Mouse (Mus musculus) lung, postnatal 4 days (tissue): ENCODE results near the gene Tmem243.
"Not testable (repeated sequence)": the region's sequence is repeated elsewhere in the genome, so short reads cannot be mapped to it uniquely, and the experiment has no call there.

Source experiments
- DNase-seq, 2 experiments: peaks; one replicate each; pipeline ENCODE4 v3.0.0; 2021

Tmem243 gene

DNA sequence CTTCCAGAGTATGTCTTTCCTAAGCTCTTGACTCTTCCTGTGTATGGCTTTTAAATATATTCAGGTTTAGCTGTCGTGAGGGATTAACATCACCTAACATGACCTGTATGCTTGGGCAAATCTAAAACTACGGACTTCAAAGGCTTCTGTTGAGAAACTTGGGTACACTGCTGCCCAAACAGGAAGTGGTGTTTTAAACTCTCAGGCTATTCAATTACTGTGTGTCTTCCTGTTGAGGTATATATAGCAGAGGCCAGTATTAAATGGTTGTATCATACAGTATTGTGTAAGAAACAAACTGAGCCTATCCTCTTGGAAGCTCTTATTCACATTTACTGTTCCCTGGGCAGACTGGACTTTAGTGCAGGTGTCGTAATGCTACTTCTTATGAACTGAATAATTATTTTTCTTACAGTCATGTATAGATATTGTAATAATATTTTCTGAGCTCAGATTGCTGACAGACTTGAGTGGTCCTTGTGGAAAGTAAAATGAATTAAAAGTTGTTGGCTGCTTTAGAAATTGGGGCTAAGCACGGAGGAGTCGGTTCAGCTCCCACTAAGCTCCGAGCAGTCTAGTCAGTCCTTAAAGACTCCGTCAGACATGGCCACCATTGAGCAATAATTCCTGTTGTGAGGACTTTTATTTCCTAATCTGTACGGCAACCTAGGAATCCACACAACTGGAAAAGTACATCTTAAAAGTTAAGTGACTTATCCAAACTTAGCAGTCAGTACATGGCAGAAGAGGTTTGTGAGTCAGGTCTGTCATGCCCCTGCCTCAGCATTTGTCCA lies 7.0 kb downstream of the Tmem243 start:
- no peak for DNase-seq

DNA sequence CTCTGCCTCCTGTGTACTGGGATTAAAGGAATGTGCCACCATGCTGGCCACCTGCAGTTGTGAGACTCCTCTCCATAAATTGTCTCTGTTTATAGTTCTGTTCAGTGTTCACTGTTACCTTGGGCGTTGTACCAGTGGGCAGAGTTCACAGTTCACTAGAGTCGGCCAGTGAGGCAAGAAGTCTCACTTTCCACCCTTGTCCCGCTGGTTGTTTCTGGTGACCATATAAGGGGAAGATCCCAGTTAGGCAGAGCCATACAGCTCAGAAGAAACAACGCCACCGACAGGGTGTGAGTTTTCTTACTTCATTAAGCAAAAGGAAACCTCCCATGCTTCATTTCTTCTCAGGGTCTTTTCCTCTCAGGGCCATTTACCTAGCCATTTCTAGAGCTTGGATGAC lies 8.0 kb downstream of the Tmem243 start:
- DNase-seq, result no peak

DNA sequence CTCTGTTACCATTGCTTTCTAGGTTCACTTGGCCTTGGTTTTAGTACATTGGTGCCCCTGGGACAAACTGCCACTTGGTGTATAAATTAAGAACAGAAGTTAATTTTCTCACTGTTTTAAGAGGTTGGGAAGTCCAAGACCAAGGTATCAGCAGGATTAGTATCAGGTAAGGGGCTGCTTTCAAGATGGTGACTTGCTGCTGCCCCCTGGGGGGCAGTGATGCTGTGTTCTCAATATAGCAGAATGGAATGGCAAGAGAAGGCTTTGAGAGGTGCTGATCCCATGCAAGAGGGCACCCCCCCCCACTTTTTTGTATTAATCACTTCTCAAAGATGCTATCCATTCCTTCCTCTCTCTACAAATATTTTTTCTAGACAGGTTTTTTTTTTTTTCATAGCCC lies 9.1 kb downstream of the Tmem243 start:
- no peak for DNase-seq

DNA sequence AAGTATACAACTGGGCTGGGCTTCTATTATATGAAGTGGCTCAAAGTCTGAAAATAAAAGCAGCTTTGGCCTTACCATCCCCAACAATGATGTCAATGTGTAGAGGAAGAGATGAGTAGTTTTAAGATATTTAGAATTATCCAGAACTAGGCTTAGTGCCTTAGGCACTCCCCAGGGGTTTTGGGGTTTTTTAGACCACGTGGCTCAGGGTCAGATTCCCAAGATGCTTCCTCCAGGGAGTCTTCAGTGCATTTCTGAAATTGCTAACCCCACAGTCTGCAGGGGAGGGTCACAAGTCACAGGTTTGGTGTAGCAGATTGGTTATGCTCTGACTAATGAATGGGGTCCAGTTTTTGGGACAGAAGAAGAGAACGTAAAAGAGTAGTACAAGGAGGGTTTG lies 10.8 kb downstream of the Tmem243 start:
- DNase-seq, result no peak

DNA sequence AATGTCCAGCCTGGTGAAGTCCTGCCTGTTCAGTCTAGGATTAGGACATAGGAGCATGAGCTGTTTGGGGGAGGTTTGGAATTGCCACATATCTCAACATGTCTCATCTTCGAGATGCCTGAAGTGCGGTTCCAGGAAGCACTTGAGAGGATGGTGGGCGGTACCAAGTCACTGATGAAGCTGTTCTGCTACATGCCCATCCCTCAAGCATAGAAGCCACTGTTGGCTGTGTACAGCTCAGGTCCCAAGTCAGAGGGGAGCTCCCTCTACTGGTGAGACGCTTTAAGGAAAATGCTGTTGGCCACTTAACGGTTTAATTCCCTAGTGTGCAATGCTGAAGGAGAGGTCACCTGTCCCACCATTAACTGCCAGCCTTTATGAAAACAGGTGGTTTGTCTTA lies 11.3 kb downstream of the Tmem243 start:
- peak; percentile 78 to 81 for DNase-seq

DNA sequence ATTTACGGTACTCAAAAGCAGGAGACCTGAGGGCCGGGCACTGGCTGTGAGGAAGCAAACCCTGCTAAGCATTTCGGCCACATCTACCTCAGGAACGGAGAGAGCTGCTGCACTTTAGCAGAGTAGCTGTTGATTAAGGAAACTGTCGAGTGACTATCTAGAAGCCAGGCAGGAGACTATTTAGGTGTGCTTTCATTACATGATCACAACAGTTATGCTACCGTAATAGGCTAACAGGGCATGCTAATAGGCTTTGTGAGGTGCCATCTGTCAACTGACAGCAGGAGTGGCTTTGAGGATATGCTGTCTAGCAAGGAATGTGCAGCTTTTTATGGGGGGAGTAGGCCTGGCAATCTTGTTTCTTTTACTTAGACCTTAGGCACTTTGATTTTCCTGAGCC lies 13.7 kb downstream of the Tmem243 start:
- DNase-seq, result no peak

DNA sequence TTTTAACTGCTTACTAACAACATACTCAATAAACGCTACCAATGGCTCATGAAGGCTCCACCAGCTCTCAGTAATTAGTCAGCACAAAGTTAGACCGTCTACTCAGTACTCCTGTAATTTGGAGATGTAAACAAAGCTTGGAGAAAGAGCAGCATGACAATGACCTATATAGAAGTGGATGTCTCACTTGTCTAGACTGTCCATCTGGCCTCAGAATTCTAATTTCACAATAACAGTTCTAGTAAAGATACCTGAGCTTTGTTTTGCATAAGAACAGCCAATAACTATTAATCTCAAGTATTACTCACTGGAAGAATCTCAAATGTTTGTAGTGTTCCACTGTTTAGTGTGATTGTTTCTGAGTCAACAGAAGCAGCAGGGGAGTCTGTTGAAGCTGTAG lies 23.7 kb downstream of the Tmem243 start:
- DNase-seq, result no peak

DNA sequence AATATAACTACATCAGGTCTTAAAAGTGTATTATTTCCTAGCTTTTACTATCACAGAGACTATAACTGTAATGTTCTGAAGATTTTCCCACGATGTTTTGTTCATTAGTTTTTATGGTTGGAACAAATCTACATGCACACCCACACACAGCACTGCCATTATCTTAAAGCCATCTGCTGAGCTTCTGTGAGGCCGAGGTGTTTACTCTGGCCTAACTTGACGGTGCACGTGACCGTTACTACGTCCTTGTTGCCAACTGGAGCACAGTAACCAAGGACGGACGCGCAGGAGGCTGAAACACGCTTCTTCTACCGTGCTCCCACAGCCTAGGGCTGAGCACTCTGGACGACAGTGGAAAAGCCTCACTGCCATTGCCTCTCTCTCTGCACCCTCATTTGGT lies 28.1 kb downstream of the Tmem243 start:
- no peak for DNase-seq

DNA sequence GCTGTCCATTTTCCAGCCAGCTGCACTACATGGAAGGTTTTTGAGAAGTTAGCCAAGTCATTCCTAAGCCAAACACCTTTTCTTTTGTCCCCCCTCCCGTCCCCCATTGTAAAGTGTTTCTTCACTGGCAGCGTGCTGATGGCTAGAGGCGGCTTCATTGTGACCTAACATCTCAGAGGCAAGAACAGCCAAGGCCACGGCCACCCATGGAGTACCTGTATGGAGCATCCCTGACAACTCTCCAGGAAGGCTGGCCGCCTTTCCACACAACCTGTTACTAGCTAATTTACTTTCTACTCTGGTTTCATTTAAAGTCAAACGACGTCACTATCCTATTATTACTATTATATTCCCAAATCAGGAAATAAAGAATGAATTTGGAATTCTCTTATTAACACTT lies 31.3 kb downstream of the Tmem243 start:
- no peak for DNase-seq

DNA sequence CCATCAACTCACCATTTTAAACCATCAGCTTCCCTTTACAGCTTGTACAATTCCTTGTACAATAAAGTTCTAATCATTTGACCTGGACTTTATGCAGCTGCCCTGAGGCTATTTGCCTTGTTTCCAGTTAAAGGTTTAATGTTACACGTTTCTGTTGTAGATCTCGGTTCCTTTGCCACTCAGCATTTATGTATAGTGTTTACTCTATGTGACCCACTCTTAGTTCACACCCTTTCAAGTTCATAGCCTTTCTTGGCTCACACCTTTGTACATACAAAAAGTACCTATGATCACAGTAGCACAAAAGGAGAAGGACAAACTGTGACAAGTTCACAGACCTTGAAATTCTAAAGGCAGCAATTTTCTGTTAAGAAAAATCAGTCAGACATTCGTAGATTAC lies 35.1 kb downstream of the Tmem243 start:
- no peak for DNase-seq

DNA sequence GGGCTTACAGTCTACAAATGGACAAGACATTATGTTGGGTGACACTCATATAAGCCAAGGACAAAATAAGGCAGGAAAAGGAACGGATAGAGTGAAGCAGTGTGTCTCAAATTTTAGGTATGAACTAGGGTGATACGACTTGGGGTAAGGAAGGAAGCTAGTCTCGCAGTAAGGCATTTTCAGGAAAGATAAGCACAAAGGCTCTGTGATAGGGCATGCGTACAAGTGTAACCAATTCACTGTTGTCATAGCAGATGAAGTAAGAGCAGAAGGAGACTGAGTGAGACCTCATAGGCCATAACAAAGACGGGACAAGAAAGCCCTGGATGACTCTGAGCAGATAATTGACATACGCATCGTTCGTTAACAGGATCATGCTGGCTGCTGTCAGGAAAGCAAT lies 40.3 kb downstream of the Tmem243 start:
- no peak for DNase-seq

DNA sequence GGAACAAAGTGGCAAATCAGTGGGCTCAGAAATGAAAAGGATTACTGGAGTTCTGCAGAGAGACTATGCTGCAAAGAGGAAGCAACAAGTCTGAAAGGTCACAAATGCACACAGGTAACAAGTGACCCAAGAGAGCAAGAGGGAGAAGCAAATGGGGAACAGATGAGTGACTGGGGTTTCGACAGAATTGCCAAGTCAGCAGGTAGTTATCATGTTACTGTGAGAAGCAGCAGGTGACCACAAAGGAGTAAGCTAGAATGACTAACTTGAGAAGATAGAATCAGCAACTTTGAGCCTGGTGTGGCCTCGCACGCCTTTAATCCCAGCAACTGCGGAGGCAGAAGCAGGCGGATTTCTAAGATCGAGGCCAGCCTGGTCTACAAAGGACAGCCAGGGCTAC lies 41.9 kb downstream of the Tmem243 start:
- DNase-seq, result no peak

DNA sequence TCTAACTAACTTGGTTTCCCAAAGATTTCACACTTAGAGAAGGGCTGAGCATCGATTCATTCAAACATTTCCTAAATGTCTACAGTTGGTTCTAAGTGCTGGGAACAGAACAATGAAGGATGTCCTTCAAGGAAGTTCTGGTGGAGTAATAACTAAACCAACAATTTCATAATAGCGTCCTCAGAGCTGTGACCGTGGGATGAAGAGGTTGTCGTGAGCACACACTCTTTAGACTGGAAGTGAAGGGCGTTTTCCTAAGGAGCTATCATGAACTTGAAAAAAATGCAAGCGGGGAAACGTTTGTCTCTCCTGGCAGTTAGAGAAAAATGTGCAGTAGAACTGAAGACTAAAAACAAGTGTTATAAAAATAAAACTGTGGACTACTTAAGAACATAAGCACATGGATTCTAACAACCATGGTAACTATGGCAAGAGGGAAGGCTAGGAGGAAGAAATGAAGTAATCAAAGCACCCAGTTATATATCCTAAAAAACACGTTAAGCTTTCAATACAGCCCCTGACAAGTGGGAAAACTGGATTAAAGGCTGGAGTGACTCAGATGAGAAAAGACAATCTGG lies 48.9 kb downstream of the Tmem243 start:
- no peak for DNase-seq

DNA sequence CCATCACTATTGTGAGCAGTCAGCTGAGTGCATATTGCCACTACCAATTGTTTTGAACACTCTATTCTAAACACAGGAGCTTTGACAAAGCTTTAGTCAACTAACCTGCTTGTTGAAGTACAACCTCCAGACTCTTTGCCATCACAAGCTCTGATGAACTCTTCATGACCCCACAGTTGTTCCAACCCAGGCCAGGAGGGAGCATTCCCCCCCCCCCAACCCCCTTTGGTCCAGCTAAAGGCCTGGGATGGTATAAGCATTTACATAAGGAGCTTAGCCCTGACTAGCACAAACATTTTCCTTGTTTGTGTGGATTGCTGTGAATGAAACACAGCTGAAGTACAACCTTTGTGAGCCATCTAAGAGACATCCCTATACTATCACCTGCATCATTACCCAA lies 56.3 kb downstream of the Tmem243 start:
- no peak for DNase-seq

DNA sequence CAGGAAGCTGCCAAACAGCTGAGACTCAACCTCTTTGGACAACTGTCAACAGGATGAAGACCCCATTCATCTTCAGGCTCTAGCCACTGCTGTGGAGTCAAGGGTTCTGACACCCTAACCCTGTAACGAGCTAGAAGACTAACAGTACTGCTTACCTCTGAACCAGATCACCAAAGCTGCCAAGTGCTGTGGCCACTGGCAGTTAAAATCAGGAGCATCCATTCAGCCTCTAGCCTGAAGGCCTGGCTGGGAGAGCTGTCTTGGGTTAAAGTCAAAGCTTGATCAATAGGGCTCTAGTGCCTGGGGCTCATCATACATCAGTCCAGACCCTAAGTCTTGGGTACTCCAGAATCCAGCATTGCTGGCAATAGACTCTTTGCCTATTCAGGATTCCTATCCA lies 56.9 kb downstream of the Tmem243 start:
- DNase-seq, result no peak

DNA sequence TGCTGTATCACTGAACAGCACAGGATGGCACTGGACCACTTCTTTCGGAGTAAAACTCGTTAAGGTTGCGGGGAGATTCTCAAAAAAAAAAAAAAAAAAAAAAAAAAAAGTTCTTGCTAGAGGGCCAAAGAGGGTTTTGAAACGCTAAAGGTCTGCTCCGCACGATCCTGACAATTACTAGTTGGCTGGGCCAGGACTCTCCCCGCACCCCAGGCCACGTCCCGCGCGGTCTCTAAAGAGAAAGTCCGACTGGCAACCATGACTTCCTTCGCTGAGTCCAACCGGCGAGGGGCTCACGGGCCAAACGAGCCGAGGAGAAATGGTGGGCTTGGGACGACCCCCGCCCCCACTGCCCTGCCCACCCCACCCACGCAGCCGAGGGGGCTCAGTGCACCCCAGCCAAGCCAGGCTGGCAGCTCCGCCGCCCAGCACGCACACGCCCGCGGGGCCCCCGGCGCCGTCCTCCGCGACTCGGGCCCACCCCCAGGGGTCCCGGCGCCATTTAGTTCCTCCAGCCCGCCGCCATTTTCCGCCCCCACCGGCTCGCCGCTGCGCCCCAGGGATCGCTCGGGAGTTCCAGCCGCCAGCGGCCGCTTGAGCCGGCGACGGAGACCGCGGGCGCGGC lies 60.5 kb downstream of the Tmem243 start:
- peak in 1 of 2 experiments; percentile 50 for DNase-seq

DNA sequence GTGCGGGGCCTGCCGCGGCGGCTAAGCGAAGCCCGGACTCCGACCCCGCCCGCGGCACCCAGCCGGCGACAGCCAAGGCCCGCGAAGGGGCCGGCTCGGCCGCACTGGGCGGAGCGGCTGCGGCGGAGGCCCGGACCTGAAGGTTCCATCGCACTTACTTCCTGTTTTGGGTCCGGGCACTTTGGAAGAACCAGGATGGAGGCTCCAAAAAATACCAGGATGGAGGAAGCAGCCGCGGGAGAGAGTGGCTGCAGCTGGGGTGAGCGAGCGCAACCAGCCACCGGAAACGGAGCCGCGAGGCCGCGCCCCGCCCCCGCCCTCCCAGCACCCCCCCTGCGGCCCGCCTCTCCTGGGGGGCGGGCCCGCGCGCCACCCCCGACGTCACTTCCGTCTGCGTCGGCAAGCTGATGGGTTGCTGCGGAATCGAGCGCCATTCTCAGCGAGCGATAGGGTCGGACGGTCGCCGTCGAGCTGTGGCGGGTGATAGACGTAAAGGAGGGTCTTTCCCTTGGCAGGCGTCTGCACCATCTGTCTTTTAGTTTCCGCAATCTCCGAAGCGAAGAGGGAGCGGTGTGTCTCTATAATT lies 61.1 kb downstream of the Tmem243 start, which contains the start of gene Dmtf1:
TSS of gene Dmtf1 (minus strand) at position 321 of the 586 bp plus-strand sequence.
- DNase-seq, result peak; percentile 92 to 95

DNA sequence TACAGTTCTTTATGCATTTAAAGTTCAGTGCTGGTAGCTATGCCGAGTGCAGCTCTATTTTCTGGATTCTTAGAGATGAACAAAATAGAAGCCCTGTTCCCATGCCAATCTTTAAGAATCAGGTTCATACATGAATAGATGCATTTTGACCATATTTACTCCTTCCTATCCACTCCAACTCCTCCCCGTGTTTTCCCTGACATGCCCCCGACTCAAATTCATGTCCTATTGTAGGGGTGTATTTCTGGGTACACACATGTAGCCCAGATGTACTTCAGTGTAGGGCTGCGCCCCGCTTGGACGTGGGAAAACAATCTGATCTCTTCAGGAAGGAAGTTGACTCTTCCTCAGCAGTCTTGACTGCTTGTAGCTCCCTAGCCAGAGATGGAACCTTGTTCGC lies 61.6 kb downstream of the Tmem243 start:
- no peak for DNase-seq

DNA sequence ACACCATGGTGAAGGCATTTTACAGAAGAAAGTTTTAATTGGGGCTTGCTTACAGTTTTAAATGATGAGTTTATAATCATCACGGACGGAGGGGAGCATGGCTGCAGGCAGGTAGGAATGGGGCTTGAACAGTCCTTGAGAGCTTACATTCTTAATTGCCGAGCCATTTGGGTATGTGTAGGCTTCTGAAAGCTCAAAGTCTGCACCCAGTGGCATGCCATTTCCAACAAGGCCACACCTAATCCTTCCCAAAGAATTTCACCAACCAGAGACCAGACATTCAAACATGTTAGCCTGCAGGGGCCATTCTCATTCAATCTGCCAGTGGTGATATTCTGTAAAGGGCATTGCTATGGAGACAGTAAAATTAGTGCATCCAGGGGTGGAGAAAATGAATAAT lies 62.9 kb downstream of the Tmem243 start:
- DNase-seq, result no peak

DNA sequence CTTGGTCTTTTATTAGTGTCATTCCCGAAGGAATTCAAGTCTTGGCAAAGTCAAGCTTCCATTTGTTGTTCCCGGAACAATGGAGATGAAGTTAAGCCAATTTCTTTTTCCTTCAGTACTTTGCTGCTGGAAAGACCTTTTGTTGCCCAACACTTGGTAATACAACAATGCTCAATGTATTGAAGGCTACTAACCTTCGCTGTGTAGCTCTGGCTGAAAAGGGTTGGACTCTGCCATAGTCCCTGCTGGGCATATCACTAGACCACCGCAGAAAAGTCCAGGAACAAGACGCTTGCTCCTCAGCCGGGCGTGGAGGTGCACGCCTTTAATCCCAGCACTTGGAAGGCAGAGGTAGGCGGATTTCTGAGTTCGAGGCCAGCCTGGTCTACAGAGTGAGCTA lies 64.7 kb downstream of the Tmem243 start:
- DNase-seq, result not testable (repeated sequence)

DNA sequence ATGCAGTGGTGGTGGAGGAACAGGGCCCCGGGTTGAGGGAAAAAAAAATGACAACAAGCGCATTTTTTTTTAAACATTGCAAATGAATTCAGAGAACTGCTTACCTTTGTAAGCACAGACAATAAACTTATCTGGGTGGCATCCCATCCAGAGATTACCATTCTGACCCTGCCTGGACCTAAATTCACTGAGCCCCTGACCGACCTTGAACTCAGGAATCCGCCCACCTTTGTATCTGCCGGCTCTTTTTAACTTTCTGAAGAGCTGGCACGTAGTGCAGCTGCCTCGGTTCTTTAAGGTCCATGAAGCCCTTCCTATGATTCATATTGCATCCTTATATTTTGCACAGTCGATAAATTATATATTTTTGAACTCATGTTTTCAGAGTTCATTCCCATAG lies 65.9 kb downstream of the Tmem243 start:
- no peak for DNase-seq

DNA sequence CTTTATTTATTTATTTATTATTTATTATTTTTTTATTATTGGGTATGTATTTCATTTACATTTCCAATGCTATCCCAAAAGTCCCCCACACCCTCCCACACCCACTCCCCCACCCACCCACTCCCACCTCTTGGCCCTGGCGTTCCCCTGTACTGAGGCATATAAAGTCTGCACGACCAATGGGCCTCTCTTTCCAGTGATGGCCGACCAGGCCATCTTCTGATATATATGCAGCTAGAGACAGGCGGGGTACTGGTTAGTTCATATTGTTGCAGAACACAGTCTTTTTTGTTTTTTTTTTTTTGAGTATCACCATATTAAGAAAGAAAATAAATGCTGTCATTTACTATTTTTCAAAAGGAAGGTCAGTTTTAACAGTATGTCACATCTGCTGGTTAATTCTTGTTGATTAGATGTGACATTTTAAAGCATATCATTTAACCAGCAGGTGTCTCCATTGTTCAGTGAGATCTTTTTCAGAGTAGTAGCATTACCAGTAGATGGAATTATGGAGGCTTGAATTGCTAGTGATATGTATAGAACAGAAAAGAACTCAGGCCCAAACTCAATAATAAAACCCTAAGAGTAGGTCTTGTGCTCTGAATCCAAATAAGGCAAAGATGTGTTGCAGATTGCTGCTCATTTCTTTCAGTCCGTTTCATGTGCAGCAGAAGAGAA lies 69.0 kb downstream of the Tmem243 start:
- DNase-seq, result not testable (repeated sequence)

DNA sequence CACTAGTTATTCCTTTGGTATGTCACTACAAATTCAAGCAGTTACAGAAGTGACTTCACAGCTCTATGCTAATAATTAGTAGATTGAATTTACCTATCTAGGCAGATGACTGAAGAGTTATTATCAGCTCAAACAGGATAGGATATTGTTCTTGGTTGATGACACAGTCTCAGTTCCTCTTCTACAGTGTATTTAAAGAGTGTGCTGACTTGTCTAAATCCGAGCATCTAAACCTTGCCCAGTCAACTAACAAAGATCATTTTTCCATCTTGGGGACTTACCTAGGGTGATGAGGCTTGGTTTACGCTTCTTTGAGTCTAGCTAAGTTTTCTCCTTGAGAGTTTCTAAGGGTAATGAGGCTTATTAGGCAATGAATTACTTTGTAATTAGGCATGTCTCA lies 72.8 kb downstream of the Tmem243 start:
- DNase-seq, result no peak
